Mouse (Mus musculus) CD8-positive naive resting alpha-beta T cell, adult 2 months (primary cell): Measurements from ENCODE around the gene Exosc10.
A peak's percentile ranks its signal among the peaks of the same experiment; 100 is the strongest.

ENCODE experiments used
- DNase-seq, 2 experiments: peaks; one replicate each; pipeline ENCODE4 v3.0.0; 2022; ENCODE audit warnings: low read depth in 2 of 2, low spot score in 2 of 2

The Exosc10 gene

DNA sequence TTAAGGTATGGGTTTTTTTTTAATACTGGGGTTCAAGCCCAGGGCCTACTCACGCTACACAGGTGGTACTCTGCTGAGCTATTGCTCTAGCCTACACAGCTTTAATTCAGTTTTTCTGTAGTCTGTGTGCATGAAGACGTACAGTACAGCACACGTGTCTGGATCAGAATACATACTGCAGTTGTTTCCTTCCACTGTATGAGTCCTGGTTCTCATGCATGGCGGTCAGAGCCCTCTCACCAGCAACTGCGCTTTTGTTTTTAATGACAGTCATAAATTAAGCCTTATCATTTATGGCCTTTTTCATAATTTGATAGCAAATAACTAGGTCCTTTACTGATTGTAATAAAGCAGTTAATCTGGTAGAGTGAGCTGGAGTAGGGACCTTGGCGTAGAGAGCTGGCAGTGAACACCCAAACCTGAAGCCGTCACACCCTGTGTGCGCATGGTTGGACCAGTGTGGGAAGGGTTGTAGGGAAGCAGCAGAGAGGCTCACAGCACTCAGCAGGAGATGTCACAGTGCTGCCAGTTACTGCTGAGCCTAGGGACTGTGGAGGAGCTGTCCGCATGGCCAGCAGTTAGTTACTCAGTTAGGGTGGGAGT, 12.6 kb downstream of the Exosc10 start:
- DNase-seq = no peak

DNA sequence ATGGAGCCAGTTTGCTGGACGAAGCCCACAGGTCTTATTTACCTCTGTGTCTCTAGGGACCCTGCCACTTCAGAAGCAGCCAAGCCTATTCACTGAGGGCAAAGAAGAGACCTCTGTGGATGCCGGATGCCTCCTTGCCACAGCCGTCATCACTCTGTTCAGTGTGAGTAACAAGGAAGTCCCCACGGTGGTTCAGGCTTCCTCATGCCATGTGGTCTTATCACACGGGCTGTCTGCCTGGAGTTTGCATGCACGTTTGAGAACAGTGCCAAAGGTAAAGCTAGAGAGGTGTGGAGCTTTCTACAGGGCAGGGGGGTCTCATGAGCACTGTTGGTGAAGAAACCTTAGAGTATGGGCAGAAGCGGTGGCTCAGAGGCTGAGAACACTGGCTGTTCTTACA, 15.0 kb downstream of the Exosc10 start:
- DNase-seq = no peak

DNA sequence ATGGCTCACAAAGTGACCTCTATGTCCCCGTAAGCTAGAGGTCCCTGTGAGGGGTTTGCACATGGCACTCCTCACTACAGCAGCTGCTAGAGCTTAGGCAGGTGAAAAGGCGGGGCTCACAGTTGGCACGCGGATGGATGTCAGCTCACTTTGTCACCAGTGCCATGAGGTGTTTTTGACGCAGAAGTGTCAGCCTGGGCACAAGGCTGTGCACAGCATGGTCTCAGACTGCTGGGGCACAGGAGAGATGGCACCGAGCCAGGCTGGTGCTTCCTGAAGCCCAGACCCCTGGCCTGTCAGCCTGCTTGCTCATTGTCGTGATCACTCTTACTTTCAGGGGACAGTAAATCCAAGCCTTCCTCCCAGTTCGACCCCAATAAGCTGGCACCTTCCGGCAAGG, 22.5 kb downstream of the Exosc10 start:
- no peak for DNase-seq

- no peak for DNase-seq
Measured at GRCm38 (mm10) chr4:148581422-148581821, 23.2 kb downstream of the Exosc10 start.

DNA sequence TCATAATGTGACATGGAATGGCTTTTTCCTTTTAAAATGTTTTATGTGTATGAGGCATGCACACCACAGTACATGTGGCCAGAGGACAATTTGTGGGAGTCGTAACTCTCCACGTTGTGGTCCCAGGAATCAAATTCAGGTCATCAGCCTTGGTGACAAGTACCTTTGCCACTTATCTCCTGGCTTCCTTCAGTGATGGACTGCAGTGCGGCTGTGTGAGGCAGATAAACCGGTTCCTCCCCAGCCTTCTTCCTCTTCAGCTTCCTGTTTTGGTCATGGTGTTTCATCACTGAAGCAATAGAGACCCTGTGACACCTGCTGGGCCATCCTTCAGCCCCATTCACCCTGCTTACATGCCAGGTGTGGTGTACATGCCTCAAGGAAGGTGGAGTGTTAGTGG, 25.0 kb downstream of the Exosc10 start:
- DNase-seq = no peak

DNA sequence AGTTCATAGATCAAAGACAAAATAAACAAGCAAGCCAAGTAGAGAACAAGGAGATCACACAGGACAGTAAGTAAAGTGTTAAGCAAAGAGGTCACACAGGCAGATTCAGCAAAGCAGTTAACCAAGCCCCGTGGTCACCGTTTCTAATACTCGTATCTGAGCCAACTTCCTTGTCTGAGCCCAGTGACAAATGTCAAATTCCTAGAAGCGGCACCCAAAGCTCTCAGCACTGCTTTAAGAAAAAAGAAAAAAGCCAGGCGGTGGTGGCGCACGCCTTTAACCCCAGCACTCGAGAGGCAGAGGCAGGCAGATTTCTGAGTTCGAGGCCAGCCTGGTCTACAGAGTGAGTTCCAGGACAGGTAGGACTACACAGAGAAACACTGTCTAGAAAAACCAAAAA, 28.4 kb downstream of the Exosc10 start:
- DNase-seq = no peak

DNA sequence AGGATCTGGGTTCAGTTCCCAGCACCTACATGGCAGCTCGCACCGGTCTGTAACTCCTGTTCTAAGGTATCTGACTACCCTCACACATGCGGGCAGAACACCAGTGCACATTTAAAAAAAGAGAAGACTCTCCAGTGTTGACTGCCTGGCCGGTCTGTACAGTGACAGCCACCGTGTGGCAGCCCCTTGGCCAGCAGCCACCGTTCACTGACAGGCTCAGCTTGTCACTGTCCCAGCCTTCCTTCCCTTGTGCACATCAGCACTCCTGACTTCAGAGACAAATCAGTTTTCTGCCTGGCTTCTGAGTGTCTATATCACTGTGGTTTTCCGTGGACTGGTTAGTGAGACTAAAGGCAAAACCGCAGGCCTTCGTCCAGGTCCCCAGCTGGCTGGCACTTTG, 30.6 kb downstream of the Exosc10 start:
- no peak for DNase-seq

DNA sequence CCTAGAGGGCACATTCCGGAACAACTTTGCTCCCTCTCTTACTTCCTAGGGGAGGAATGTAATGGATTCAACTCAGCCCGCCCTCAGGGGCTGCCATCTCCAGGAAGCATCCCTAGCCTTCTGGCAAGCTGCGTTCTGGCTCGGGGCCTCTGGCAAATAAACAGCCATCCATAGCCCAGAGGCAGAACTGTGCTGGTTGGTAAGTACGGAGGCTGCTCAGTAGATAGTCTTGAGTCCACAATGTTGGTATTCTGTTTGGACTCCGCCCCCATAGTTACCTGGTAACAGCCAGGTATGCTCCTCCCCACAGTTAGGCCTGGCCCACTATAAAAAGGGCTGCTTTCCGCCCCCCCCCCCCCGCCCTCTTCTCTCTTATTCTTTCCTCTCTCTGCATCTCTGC, 31.3 kb downstream of the Exosc10 start:
- no peak for DNase-seq

DNA sequence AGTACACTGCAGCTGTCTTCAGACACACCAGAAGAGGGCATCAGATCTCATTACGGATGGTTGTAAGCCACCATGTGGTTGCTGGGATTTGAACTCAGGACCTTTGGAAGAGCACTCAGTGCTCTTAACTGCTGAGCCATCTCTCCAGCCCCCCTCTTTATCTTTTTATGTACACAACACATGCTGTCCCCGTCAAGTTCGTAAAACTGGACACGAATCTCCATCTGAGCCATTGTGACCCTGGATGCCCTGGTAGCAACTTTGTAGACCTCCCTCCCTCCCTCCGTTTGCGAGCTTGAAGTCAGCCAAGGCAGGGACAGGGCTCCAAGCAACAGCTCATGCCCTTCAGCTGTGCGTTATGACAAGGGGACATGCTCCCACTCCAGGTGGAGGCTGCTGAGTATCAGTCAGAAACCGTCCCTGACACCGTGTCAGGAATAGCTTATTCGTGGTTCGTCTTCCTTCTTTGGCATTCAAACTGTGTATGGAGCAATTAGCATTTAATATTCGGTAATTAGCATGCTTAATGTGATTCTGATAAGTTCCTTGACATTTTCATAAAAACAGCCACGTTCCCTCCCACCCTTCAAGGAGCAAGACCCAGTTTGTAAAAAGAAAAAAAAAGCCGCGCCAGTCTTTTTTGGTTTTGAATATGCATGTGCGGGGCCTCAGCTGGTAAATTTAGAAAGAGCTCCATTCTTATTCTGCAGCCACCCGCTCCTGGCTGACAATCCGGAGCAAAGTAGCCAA, 32.4 kb downstream of the Exosc10 start:
- DNase-seq = no peak

DNA sequence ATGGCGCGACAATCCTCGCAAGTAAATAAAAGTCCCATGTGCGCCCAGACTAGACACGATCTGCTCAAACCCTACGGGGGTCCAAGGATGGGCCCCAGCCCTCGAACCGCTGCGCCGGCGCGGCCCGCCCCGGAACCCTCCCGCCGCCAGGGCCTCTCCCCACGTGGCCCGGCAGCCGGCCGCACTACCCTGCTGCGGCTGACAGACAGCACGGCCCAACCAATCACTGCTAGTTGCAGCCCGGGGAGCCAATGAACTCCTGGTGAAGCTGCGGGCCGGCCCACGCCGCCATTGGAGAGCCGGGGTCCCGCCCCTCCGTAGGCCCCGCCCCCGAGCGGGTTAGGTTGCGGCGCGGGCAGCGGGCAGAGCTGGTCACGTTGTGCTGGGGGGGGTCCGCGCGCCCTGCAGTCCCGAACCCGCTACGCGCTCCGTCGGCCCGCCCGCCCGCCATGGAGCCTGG, 33.0 kb downstream of the Exosc10 start, which contains the start of gene Srm:
TSS of gene Srm (plus strand) at position 333 of the 460 bp plus-strand sequence.
- peak; percentile 88 to 89 for DNase-seq

GRCm38 (mm10) chr4:148591637-148592380, 33.6 kb downstream of the Exosc10 start:
- DNase-seq = peak in 1 of 2 experiments; percentile 16

DNA sequence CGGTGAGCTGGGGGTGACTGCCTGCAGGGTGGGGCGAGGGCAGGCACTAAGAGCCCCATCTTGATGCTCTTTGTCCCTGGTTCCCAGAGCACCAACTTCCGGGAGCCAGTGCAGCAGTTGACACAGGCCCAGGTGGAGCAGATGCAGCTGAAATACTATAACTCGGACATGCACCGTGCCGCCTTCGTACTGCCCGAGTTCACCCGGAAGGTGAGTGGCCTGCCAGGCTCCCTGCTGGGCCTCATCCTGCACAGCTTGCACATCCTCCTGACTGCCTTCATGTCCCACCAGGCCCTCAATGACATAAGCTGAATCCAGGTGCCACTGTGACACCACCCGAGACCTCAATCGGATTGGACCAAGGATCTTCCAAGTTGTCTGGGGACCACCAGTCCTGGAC, 35.8 kb downstream of the Exosc10 start:
- no peak for DNase-seq

GRCm38 (mm10) chr4:148595916-148596315, 37.7 kb downstream of the Exosc10 start:
- no peak for DNase-seq

DNA sequence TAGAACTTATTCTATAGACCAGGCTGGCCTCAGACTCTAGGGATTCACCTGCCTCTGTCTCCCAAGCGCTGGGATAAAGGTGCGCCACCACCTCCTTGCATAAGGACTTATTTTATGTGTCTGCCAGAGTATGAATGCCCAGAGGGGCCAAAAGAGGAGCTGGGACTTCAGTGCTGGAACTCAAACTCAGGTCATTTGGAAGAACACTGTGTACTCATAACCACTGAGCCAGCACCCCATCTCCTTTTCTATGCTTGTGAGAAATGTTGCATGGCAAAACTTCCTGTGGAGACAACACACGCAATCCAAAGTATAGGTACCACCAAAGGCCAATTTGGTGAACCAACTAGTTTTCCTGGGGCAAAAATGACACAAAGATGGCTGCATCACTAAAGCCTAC, 38.5 kb downstream of the Exosc10 start:
- DNase-seq = no peak

DNA sequence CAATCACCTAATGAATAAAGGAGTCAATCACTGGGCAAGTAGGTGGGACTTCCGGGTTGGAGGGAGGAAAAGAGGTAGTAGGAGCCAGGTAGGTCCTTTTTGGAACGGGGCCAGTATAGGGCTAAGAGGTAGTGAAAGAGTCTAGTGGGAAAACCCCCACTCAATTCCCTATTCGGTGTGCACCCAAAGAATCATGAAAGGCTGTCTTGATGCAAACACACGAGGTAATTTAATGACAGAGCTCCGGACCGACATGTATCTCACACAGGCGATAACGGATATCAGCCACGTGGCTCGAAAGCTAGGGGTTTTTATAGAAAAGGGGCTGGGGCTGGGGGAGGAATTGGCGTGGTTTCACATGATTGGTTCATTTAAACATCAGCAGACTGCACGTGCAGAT, 40.6 kb downstream of the Exosc10 start:
- no peak for DNase-seq

DNA sequence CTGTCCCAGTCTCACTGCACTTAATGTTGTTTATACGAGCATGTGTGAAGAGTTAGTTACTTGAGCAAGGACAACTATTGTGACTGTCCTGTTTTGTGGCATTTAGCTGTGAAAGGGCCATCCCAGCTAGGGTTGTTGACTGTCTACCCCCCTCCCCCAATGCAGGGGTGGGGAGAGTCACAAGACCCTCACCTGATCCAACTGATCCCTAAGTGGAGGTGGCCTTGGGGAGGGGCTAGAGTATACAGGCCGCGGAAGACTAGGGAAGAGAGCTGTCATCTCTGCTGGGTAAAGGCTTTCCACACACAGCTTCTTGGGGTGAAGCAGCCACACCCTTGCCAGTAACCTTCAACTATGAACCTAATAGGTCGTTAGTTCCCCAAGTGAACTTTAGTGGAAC, 42.1 kb downstream of the Exosc10 start:
- no peak for DNase-seq

GRCm38 (mm10) chr4:148601871-148602270, 43.6 kb downstream of the Exosc10 start:
- no peak for DNase-seq

DNA sequence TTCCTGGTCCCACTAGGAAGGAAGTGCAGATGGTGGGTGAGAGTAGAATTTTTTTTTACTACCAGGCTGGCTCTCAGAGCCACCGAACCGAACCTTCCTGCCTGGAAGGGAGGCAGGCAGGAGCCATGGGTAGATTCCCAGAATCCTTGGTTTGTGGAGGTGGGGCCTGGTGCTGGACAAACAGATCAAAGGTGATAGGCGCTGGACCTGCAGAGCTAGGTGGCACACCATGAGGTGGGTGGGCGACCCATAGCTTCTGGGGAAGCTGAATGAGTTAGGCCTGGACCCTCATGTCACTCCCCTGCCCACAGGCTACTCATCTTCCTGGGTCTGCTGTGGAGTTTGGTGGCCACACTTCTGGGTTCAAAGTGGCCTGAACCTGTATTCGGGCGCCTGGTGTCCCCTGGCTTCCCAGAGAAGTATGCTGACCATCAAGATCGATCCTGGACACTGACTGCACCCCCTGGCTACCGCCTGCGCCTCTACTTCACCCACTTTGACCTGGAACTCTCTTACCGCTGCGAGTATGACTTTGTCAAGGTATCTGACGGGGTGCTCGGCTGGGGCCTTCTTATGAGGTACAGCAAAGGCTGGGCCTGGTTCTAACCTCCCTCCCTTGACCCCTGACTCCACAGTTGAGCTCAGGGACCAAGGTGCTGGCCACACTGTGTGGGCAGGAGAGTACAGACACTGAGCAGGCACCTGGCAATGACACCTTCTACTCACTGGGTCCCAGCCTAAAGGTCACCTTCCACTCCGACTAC, 44.3 kb downstream of the Exosc10 start, which contains the start of gene Masp2:
TSS of gene Masp2 (plus strand) at position 198 of the 764 bp plus-strand sequence.
- DNase-seq = no peak

DNA sequence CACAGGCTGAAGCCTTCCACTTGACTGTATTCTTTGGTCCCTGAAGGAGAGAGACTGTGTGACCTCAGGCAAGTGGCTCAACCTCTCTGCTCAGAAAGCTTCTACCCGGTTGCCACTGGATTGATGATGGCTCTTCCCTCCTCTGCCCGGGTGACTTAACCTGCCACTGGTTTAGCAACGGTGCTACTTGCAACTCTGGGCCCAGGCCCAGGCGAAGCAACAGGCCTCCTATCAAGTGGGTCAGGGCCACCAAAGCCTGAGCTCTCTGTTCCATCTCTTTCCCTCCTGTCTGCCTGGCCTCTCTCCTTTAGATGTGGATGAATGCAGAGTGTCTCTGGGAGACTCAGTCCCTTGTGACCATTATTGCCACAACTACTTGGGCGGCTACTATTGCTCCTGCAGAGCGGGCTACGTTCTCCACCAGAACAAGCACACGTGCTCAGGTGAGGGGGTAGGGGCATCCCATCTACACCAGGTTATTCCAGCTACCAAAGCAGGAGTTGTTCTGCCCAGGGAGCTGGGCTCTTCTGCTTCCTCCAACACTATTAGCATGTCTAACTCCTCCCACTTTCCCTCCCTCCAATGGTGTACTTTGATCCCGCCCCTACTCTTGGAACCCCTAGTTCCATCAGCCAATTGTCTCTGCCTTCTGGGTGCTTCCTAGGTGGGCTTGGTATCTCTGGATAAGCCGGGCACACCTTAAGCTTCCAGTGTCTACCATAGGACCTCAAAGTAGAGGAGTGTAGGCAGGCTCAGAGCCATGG, 45.3 kb downstream of the Exosc10 start:
- no peak for DNase-seq

- DNase-seq = no peak
Measured at GRCm38 (mm10) chr4:148604141-148604540, 45.9 kb downstream of the Exosc10 start.
